Mouse (Mus musculus) right cerebral cortex, postnatal 10 days (tissue): ENCODE data around the gene Mup7.
"Not testable (repeated sequence)": the region's sequence is repeated elsewhere in the genome, so short reads cannot be mapped to it uniquely, and the experiment has no call there.

Experiments
- DNase-seq, 2 experiments: peaks; one replicate each; pipeline ENCODE4 v3.0.0; 2021; ENCODE audit warnings: low spot score in 2 of 2

Gene Mup7

GRCm38 (mm10) chr4:60070375-60070774 is at the start of gene Mup7:
TSS of gene Mup7 (minus strand) at chr4:60070475.
- not testable (repeated sequence) for DNase-seq

- DNase-seq, result not testable (repeated sequence)
Observed at GRCm38 (mm10) chr4:60079865-60080264, 9.6 kb upstream of the Mup7 start.

GRCm38 (mm10) chr4:60029334-60030111 is 40.8 kb downstream of the Mup7 start:
- not testable (repeated sequence) for DNase-seq

- not testable (repeated sequence) for DNase-seq
Observed at GRCm38 (mm10) chr4:60020141-60020540, 50.1 kb downstream of the Mup7 start.
